Mouse (Mus musculus) left cerebral cortex, adult 2 months (tissue): Measurements from ENCODE around the gene Arhgap9. TPM values are rescaled to one million over a fixed set of nuclear protein-coding genes. Genes with fewer than 3 reads are reported as not detected.
"Not testable (repeated sequence)": the region's sequence is repeated elsewhere in the genome, so short reads cannot be mapped to it uniquely, and the experiment has no call there.

Experiments
- DNase-seq, 2 experiments: peaks; one replicate each; pipeline ENCODE4 v3.0.0; 2021 to 2022; ENCODE audit warnings: low spot score in 2 of 2, mixed read lengths in 1 of 2; ENCODE audit errors: extremely low spot score in 1 of 2
- H3K27ac ChIP-seq: fragments of 200-600 bp; 2 replicates; pipeline ENCODE4 v1.8.1; 2022
- H3K4me3 ChIP-seq: fragments of 200-600 bp; 2 replicates; pipeline ENCODE4 v1.8.1; 2022
- CTCF ChIP-seq: fragments of 200-600 bp; IDR thresholded peaks from 2 replicates; pipeline ENCODE4 v1.8.1; 2022; ENCODE audit warnings: antibody characterized with exemption, mild to moderate bottlenecking, moderate library complexity
- intact Hi-C: fragments of 180-260 bp; cut with DNase I; formaldehyde crosslinking; loops from one replicate; pipeline ENCODE4 v1.15.1; 2025
- total RNA-seq, 2 experiments: library from RNA; stranded (reverse); gene quantifications; 2 replicates each; pipeline ENCODE4 v1.2.3; 2021

The Arhgap9 gene
- total RNA-seq, 2 experiments from 2014 or later, result 0.47 to 1.2 TPM

DNA sequence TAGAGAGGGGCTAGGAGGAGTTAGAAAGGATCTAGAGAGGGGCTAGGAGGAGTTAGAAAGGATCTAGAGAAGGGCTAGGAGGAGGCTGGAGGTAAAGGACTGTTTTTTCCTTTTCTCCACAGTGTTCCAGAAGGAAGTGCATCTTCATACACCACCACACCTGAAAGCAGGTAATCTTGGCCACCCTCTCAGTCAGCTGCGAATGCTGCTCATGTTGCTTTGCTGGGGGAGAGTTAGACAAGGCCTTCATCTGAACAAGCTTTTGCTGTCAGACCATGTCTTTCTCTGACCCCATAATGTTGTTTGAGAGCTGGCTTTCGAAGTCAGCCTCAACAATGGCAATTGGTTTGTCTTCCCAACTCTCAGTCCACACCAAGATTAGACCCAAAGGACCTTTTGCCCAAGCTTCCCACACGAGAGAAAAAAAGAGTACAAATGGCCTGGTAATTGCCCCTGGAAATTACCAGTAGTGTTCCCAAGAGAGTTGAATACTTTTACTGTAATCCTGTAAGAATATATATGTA lies 28.1 kb upstream of the Arhgap9 start:
- TF ChIP-seq CTCF, result no peak
- intact Hi-C loops, result no loop called here
- no peak for DNase-seq
- H3K4me3 ChIP-seq, result no peak overlapping the region
- H3K27ac ChIP-seq, result 0 out of 2 replicates have a peak overlapping the region, but pooled peaks have one; percentile 32

DNA sequence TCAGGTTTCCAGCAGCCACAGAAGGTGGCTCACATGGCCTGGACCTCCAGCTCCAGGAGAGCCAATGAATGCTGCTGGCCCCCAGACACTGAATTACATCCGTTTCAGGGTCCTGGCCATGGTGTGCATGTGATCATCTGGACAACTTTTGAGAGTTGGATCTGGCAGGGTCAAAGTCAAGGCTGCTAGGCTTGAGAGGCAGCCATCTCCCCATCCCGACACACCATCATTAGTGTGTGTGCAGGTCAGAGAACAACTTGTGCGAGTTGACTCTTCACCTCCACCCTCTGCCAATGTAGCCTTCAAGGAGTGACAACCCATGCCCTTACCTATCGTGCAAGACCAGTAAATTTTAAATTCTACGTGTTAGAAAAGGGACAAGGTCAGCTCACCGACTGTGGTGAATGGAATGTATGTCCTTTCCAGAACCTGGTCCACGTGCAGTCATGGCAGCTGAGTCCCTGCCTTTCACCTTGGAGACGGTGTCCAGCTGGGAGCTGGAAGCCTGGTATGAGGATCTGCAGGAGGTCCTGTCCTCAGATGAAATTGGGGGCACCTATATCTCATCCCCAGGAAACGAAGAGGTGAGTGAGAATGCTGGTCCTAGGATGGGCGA lies 26.8 kb upstream of the Arhgap9 start:
- Histone ChIP-seq H3K4me3 (no peak overlapping the region), H3K27ac (no peak overlapping the region)
- TF ChIP-seq CTCF, result no peak
- intact Hi-C loops, result no loop called here
- no peak for DNase-seq

DNA sequence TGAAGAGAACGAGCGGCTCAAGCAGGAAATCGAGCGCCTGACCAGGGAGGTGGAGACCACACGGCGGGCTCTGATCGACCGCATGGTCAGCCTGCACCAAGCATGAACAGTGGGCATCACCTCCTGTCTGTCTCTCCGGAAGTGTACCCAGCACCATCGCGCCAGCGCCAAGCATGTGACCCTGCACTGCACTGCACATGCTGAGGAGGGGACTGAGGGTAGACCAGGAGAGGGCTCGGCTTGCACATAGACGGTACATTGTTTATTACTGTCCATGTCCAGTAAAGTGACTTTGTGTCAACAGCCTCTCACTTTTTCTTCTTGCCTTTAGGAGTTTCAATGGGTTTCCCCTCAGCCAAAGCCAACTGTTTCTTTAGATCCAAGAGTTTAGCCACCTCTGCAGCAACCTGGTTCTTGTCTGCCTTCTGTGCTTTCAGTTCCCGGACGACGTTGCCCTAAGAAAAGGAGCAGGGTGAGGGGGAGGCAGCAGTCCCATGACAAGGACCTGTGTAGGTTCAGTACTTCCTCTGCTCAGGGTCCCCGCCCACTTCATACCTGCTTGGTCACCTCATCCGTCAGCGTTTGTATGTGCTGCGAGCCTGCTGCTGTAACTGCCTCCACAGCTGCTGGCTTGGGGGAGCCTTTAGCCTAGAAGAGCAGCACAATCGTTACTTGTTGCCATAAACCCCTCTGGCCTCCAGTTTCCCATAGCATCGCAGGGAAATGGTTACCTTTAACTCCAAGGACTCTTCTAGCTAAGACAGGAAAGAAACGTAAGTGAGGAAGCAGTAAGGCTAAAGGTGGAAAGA lies 25.6 kb upstream of the Arhgap9 start:
- TF ChIP-seq CTCF, result no peak
- H3K27ac ChIP-seq, result no peak overlapping the region
- no peak overlapping the region for H3K4me3 ChIP-seq
- no peak for DNase-seq
- intact Hi-C loops, result no loop called here

DNA sequence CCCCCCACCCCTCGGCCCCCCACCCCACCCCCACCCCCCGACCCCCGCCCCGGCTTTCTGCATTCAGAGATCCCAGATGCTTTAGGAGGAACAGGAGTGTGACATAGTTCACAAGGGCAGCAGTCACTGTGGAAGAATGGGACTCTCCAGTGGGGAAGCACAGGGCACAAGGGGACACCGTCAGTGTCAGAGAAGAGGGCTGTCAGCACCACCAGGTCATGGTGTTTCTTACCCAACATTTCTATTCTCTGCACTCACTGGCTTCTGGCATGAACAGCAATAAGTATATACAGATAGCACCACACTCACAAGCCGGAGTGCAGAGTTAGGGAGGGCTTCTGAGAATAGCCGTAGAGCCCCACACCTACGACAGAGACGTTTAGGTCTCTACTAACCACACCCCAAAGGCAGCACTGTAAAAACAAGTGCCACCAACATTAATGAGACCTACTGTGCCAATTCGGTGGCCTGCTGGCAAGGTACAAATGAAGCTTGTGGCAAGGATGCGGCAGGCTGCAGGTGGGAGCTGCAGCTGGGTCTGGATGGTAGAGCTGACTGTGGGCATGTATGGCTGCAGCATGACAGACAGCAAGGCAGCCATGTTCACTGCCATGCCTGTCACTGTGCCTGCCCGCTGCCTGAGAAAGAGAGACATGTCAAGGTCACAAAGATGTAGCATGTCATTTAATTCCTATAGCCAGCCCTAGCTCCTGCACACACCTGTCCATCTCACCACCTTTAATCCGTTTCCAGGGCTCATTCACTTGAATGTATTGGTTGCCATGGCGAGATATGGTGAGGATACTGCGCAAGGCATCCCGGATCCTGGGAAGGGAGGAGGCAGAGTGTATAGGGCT lies 24.5 kb upstream of the Arhgap9 start:
- no peak for DNase-seq
- Histone ChIP-seq H3K27ac (peak overlapping the region; percentile 40; the same call in 1 of the 2 replicates), H3K4me3 (no peak overlapping the region)
- intact Hi-C loops, result no loop called here
- no peak for TF ChIP-seq CTCF

DNA sequence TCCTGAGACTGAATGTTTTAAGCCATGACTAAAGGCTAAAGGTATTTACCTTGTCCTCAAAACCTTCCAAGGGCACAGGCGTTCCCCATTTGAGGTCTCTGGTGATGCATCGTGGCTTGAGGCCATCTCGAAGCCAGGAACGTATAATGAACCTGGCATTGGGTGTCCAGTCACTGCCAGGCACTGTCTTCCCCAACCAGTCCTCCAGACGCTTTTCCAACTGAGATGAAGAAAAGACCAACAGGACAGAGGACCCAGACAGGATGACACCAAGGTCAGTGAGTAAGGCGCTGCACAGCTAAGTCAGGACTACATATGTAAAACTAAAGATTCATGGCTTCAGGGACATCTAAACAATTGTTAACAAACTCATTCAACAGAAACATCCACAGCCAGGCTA lies 21.4 kb upstream of the Arhgap9 start:
- intact Hi-C loops, result no loop called here
- DNase-seq, result no peak
- no peak for TF ChIP-seq CTCF
- H3K4me3 ChIP-seq, result no peak overlapping the region
- no peak overlapping the region for H3K27ac ChIP-seq

DNA sequence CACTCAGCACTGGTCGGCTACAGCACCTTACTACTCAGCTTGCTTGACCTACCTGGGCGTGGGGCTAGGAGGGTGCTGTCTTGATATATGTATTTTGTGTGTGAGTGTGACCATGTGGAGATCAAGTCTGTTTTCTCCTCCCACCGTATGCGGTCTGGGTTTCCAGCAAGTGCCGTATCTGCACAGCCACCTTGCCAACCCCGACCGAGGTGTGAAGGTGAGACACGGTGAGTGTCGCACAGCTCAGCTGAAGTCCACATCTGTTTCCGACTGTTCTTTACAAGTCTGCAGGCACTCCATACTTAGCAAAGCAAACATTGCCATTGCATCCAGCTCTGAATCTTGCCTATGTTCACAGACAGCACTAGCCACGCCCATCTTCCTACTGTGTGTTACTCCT lies 18.6 kb upstream of the Arhgap9 start:
- DNase-seq, result no peak
- H3K4me3 ChIP-seq, result no peak overlapping the region
- intact Hi-C loops, result no loop called here
- no peak overlapping the region for H3K27ac ChIP-seq
- no peak for TF ChIP-seq CTCF

DNA sequence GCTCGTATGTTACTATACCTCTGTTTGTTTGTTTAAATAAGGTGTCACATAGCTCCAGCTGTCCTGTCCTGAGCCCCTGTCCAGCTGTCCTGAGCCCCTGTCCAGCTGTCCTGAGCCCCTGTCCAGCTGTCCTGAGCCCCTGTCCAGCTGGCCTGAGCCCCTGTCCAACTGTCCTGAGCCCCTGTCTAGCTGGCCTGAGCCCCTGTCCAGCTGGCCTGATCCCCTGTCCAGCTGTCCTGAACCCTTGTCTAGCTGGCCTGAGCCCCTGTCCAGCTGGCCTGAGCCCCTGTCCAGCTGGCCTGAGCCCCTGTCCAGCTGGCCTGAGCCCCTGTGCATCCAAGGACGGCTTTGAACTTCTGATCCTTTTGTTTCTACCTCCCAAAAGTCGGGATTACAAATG lies 12.6 kb upstream of the Arhgap9 start:
- DNase-seq, H3K4me3 ChIP-seq, intact Hi-C loops, H3K27ac ChIP-seq: not testable (repeated sequence)

DNA sequence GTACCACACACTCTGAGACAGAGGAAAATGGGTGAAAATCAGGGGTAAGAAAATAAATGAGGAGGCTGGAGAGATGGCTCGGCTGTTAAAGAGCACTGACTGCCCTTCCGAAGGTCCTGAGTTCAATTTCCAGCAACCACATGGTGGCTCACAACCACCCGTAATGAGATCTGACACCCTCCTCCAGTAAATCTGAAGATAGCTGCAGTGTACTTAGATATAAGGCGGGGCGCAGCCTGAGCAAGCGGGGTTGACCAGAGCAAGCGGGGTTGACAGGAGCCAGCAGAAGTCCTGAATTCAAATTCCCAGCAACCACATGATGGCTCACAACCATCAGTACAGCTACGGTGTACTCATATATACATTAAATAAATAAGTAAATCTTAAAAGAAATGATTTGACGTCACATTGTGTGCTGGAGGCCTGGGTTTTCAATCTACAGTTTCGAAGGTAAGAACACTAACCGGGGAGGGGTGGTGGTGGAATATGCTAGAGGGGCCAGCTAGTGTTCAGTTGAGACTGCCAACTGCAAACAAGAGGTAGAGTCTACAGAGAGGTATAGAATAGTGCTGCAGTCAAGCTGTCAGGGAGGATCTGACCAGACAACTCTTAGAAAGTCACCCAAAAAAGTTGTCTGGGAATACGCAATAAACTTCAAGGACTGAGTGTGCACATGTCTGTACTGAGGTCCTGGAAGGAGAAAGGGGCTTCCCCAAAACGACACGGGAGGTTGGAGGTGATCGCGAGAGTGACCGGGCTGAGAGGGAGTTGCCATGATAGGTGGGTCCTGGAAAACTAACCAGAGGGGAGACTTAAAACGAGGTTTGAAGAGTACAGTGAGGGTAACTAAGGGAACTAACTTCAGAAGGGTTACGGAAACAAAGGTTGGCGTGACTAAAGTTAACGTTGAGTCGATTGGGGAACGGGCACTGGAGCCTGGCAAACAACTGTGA lies 11.0 kb upstream of the Arhgap9 start:
- peak overlapping the region; percentile 89 for H3K27ac ChIP-seq
- intact Hi-C loops, result loop anchor here (1.0 to 5.0 kb wide), 2 partner anchors 20 to 188 kb away; partner anchors contain the start of gene Os9
- no peak for TF ChIP-seq CTCF
- peak overlapping the region; percentile 76 for H3K4me3 ChIP-seq
- DNase-seq, result no peak

DNA sequence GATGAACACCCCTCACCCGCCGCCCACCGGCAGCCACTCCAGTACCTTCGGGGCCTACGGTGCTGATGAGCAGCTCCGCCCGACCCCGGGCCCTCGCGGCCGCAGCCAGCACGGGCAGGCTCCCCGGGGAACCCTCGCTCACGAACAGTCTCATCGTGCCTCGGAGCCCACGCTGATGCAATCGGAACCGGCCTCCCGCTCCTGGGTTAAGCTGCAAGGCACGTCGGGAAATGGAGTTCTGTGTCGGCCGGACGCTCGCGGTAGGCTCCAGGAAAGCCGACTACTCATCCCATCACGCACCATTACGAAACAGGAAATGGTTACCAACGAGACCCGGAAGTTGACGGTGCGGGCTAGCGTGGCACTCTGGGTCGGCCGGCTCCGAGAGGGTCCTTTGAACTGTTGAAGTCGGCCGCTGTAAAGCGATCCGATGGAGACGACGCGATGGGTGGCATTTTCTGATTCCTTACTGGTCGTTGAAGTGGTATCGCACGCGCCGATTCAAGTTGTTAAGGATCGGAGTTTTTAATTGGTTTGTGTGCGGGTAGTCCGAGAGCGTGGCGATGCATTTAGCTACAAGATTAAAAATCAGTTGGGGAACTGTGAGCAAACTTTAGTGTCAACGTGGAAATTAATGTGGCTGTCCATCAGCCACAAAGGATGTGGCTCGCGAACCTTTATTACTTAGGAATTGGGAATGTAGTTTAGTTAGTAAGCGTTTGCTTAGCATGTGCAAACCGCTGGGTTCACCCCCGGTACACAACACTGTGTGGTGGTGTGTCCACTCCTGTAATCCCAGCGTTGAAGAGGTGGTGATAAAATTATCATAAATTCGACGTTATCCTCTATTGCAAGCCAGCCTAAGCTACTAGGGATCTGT lies 10.0 kb upstream of the Arhgap9 start, which contains the start of gene Mars:
TSS of gene Mars (minus strand) at position 311 of the 880 bp plus-strand sequence.
- no peak for TF ChIP-seq CTCF
- DNase-seq, result peak; percentile 92 to 93
- H3K4me3 ChIP-seq, result peak within 1 kb of the TSS; percentile 76
- peak within 1 kb of the TSS; percentile 89 for H3K27ac ChIP-seq
- intact Hi-C loops, result loop anchor here (1.0 to 5.0 kb wide), 2 partner anchors 21 to 189 kb away; partner anchors contain the start of gene Os9

DNA sequence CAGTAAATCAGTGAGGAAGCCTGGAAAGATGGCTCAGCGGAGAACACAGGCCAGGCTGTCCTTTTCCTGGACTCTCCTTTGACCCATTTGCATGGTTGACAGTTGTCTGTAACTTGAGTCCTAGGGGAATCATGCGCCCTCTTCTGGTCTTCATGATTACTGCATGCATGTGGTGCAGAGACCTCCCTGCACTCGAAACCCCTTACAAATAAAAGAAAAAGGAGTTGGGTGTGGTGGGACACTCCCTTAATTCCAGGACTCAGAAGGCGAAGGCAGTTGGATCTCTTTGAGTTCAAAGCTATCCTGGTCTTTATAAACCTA lies 9.4 kb upstream of the Arhgap9 start:
- peak; percentile 54 to 73 for DNase-seq
- Histone ChIP-seq H3K27ac (peak overlapping the region; percentile 89), H3K4me3 (peak overlapping the region; percentile 76)
- intact Hi-C loops, result loop anchor here (5.0 kb wide), 1 partner anchor 190 kb away; the partner anchor contains the start of gene Os9
- TF ChIP-seq CTCF, result peak; percentile 95
